Mouse (Mus musculus) myocyte (in vitro differentiated cells): ENCODE measurements around the gene Ndufs4.

Source experiments
- E2F4 ChIP-seq: IDR thresholded peaks from one replicate; pipeline ENCODE4 v1.6.1; 2011; ENCODE audit warnings: mild to moderate bottlenecking, control low read depth, moderate library complexity; ENCODE audit not compliant: insufficient read depth
- MAX ChIP-seq: IDR thresholded peaks from one replicate; pipeline ENCODE4 v1.6.1; 2011; ENCODE audit warnings: low read depth, mild to moderate bottlenecking, control low read depth
- MYOD1 ChIP-seq, 3 experiments: IDR thresholded peaks; one replicate each; pipeline ENCODE4 v1.6.1; 2011; ENCODE audit warnings: control low read depth in 2 of 3, low read depth in 2 of 3, mild to moderate bottlenecking in 2 of 3, moderate library complexity in 1 of 3; ENCODE audit not compliant: insufficient read length in 2 of 3, control insufficient read depth in 1 of 3
- POLR2A ChIP-seq: IDR thresholded peaks from one replicate; pipeline ENCODE4 v1.6.1; 2011; ENCODE audit warnings: low read depth, mild to moderate bottlenecking, control low read depth, moderate library complexity; ENCODE audit not compliant: insufficient read length
- POLR2AphosphoS2 ChIP-seq: IDR thresholded peaks from one replicate; pipeline ENCODE4 v1.6.1; 2011; ENCODE audit warnings: low read depth, control low read depth; ENCODE audit not compliant: insufficient read length
- TCF12 ChIP-seq: IDR thresholded peaks from one replicate; pipeline ENCODE4 v1.6.1; 2011; ENCODE audit warnings: mild to moderate bottlenecking, control low read depth; ENCODE audit not compliant: poor library complexity, insufficient read depth, severe bottlenecking

DNA sequence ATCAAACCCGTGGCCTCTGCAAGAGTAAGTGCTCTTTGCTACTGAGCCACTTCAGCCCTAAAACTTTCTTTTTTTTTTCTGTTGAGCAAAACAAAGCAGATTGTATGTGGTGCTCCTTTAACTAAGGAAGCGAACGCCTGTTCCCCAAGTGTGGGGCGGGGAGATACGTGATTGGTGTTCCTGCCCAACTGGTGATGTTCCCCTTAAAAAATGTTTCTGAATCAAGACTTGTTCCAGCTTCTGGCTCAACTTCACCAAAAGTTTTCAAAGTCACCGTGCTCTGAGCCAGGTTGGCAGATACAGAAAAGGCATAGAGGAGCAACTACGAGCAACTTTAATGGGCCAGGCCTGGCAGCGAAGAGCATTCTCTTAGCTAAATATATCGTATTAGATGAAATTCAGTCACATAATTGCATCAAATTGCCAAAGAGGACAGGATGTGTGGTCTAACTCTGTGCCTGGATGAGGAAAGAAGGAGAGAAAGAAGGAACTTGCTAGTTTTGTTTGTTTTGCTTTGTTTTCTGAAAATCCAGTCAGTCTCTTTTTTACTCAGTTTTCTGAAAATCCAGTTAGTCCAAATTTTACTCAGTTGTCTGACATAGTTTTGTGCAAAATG, 17.1 kb upstream of the Ndufs4 start:
- no peak for TF ChIP-seq POLR2A
- TF ChIP-seq MYOD1 (IDR thresholded peaks at IDR 0.05; ENCODE audit: control insufficient read depth in 1 of 3, insufficient read length in 2 of 3, low read depth in 2 of 3) = no peak
- no peak for TF ChIP-seq POLR2AphosphoS2
- TF ChIP-seq E2F4 = no peak
- no peak for TF ChIP-seq TCF12
- no peak for TF ChIP-seq MAX
